ENCODE assay signal across 8 mouse cellular contexts in genomic region chr15:8884608-8885467, GRCm38 (mm10).
A peak's percentile ranks its signal among the peaks of the same experiment; 100 is the strongest.
DNase-seq lines count a peak whose midpoint lies in the region; ATAC-seq and TF ChIP-seq lines count a peak whose summit lies in the region.
"Had no signal": no experiment of that assay in that cellular context is flagged by ENCODE, and none has a peak within 500 bp of the region (broad histone marks: within the 10 kb centered on the region; RNA-seq: fewer than 3 reads in every experiment).

No protein-coding gene starts in this region.

- H3K9me3 ChIP-seq in lung, embryonic 14.5 days (ENCODE audit: low read depth, low read length), result no peaks in the 10 kb centered on the region
- no peaks in the 10 kb centered on the region for H3K9me3 ChIP-seq in hindbrain, embryonic 11.5 days (ENCODE audit: control insufficient read depth, low read length)

- WGBS in lung, embryonic 14.5 days, result 54% methylated on average over 18 of the region's 18 CpGs
- WGBS in hindbrain, embryonic 11.5 days, result 56% methylated on average over 18 of the region's 18 CpGs

- no peaks in the 10 kb centered on the region for H3K4me1 ChIP-seq in lung, embryonic 14.5 days (ENCODE audit: insufficient read depth)
- no peaks in the 10 kb centered on the region for H3K4me1 ChIP-seq in hindbrain, embryonic 11.5 days (replicated peaks; ENCODE audit: control insufficient read depth, insufficient read depth, low read length)

- H3K36me3 ChIP-seq in lung, embryonic 14.5 days (ENCODE audit: insufficient read depth), result no peaks in the 10 kb centered on the region
- H3K36me3 ChIP-seq in hindbrain, embryonic 11.5 days (ENCODE audit: control insufficient read depth, insufficient read depth, low read length), result no peaks in the 10 kb centered on the region

- no peaks in the 10 kb centered on the region for H3K27me3 ChIP-seq in lung, embryonic 14.5 days (ENCODE audit: insufficient read depth, low read length)
- H3K27me3 ChIP-seq in hindbrain, embryonic 11.5 days (ENCODE audit: control insufficient read depth, insufficient read depth, low read length), result no peaks in the 10 kb centered on the region

- H3K27ac ChIP-seq in lung, embryonic 14.5 days (ENCODE audit: low read depth), result no peak overlapping the region
- H3K27ac ChIP-seq in hindbrain, embryonic 11.5 days (ENCODE audit: low read depth, low read length), result no peak overlapping the region

- no peak overlapping the region for H3K9ac ChIP-seq in lung, embryonic 14.5 days
- no peak overlapping the region for H3K9ac ChIP-seq in hindbrain, embryonic 11.5 days (ENCODE audit: low read depth, low read length)

- ATAC-seq in lung, embryonic 14.5 days (ENCODE audit: insufficient read depth), result no peak
- ATAC-seq in hindbrain, embryonic 11.5 days (ENCODE audit: low FRiP score), result no peak
- no peak for ATAC-seq in monocyte, adult 5-6 weeks (replicated peaks; ENCODE audit: insufficient number of reproducible peaks, low FRiP score, low TSS enrichment, poor library complexity, severe bottlenecking)

- peak overlapping the region; percentile 10; the same call in 1 of the 2 replicates for H3K4me2 ChIP-seq in lung, embryonic 14.5 days
- no peak overlapping the region for H3K4me2 ChIP-seq in hindbrain, embryonic 11.5 days (replicated peaks; ENCODE audit: low read depth, low read length)

- peak; percentile 74 for DNase-seq in lung, embryonic 14.5 days
- no peak for DNase-seq in lung, postnatal 25 days (ENCODE audit: low spot score)
- DNase-seq in embryo, embryonic 11.5 days (ENCODE audit: low read depth, low spot score), result peak; percentile 16
- peak; percentile 37 for DNase-seq in hindbrain, embryonic 11.5 days (ENCODE audit: low spot score)
- peak; percentile 18 for DNase-seq in neural tube, embryonic 10.5 days (ENCODE audit: extremely low spot score, low spot score)
- no peak for DNase-seq in spleen, postnatal 36 days (ENCODE audit: low spot score in 2 of 2)
- DNase-seq: layer of hippocampus, postnatal 36 days had no signal

- no peak overlapping the region for H3K4me3 ChIP-seq in lung, embryonic 14.5 days (ENCODE audit: low read depth, low read length)
- no peak overlapping the region for H3K4me3 ChIP-seq in hindbrain, embryonic 11.5 days (ENCODE audit: low read depth, low read length)

- peak; percentile 48 for TF ChIP-seq CTCF in lung, embryonic 14.5 days (IDR thresholded peaks at IDR 0.05; ENCODE audit: low read depth)

Comparison
In these comparisons a context has a peak if more than half of its experiments do, and no peak if none do; other contexts are left out.
1. DNase-seq: peak in lung, embryonic 14.5 days (single experiment), embryo, embryonic 11.5 days (single experiment), hindbrain, embryonic 11.5 days (single experiment) and neural tube, embryonic 10.5 days (single experiment); none in lung, postnatal 25 days (single experiment) and spleen, postnatal 36 days (0 of 2).